Mouse (Mus musculus): ENCODE measurements at regions not wholly inside any gene's neighbourhood (a gene's known extent, or its start where the extent isn't known, plus 50 kb on each side); places are given as distances from the start of the nearest gene placed in this dataset.
A peak's percentile ranks its signal among the peaks of the same experiment; 100 is the strongest.

- no peak for DNase-seq
Measured at GRCm38 (mm10) chr16:51690861-51691260, 340.2 kb upstream of the Cblb start.

GRCm38 (mm10) chr16:51705026-51705425 lies 326.0 kb upstream of the Cblb start:
- no peak for DNase-seq

- DNase-seq: no peak
Measured at GRCm38 (mm10) chr16:51718695-51719094, 312.3 kb upstream of the Cblb start.

- no peak for DNase-seq
Measured at GRCm38 (mm10) chr16:51719637-51720036, 311.4 kb upstream of the Cblb start.

GRCm38 (mm10) chr16:51722682-51723081 lies 308.3 kb upstream of the Cblb start:
- DNase-seq: no peak

GRCm38 (mm10) chr16:51741875-51742274 lies 289.1 kb upstream of the Cblb start:
- DNase-seq: no peak

- no peak for DNase-seq
Measured at GRCm38 (mm10) chr16:51751878-51752277, 279.1 kb upstream of the Cblb start.

GRCm38 (mm10) chr16:51758361-51759227 lies 272.4 kb upstream of the Cblb start:
- DNase-seq: no peak

GRCm38 (mm10) chr16:51759228-51759647 lies 271.8 kb upstream of the Cblb start:
- no peak for DNase-seq

GRCm38 (mm10) chr16:51767556-51767955 lies 263.5 kb upstream of the Cblb start:
- peak; percentile 22 for DNase-seq

GRCm38 (mm10) chr16:51778920-51779319 lies 252.1 kb upstream of the Cblb start:
- no peak for DNase-seq

- no peak for DNase-seq
Measured at GRCm38 (mm10) chr16:51795003-51795402, 236.0 kb upstream of the Cblb start.

- DNase-seq: no peak
Measured at GRCm38 (mm10) chr16:51807323-51807722, 223.7 kb upstream of the Cblb start.

GRCm38 (mm10) chr16:51809120-51809519 lies 221.9 kb upstream of the Cblb start:
- DNase-seq: peak; percentile 23

GRCm38 (mm10) chr16:51811073-51811472 lies 220.0 kb upstream of the Cblb start:
- no peak for DNase-seq

- no peak for DNase-seq
Measured at GRCm38 (mm10) chr16:51842770-51843169, 188.3 kb upstream of the Cblb start.

GRCm38 (mm10) chr16:51845539-51845938 lies 185.5 kb upstream of the Cblb start:
- no peak for DNase-seq

GRCm38 (mm10) chr16:51880711-51881110 lies 150.3 kb upstream of the Cblb start:
- DNase-seq: no peak

GRCm38 (mm10) chr16:51881127-51881526 lies 149.9 kb upstream of the Cblb start:
- no peak for DNase-seq

- DNase-seq: no peak
Measured at GRCm38 (mm10) chr16:51883813-51884212, 147.2 kb upstream of the Cblb start.

GRCm38 (mm10) chr16:51887496-51887895 lies 143.5 kb upstream of the Cblb start:
- DNase-seq: no peak

GRCm38 (mm10) chr16:51905588-51905987 lies 125.4 kb upstream of the Cblb start:
- DNase-seq: peak; percentile 13

- no peak for DNase-seq
Measured at GRCm38 (mm10) chr16:51906686-51907085, 124.3 kb upstream of the Cblb start.

- DNase-seq: no peak
Measured at GRCm38 (mm10) chr16:51910046-51910445, 121.0 kb upstream of the Cblb start.
